Mouse (Mus musculus): ENCODE data around the gene Sgms1. TPM values are rescaled to one million over a fixed set of nuclear protein-coding genes. Genes with fewer than 3 reads are reported as not detected.
"Not testable (repeated sequence)": the region's sequence is repeated elsewhere in the genome, so short reads cannot be mapped to it uniquely, and the experiment has no call there.

Sgms1 gene
- polyA plus RNA-seq, 1 experiment from 2014 or later, result 31.4 TPM

- no peaks in the 10 kb centered on the region for H3K9me3 ChIP-seq (ENCODE audit: control insufficient read depth, low read length)
Observed at GRCm38 (mm10) chr19:32366406-32366805, 23.1 kb downstream of the Sgms1 start.

GRCm38 (mm10) chr19:32365111-32365510 is 24.4 kb downstream of the Sgms1 start:
- peaks cover 20% of the 10 kb centered on the region for H3K4me1 ChIP-seq (replicated peaks; ENCODE audit: control insufficient read depth, insufficient read depth, low read length)
- no peaks in the 10 kb centered on the region for H3K9me3 ChIP-seq (ENCODE audit: control insufficient read depth, low read length)
- no peaks in the 10 kb centered on the region for H3K36me3 ChIP-seq (ENCODE audit: control insufficient read depth, insufficient read depth, low read length)
- H3K27ac ChIP-seq (ENCODE audit: low read depth, low read length), result no peak overlapping the region
- no peak overlapping the region for H3K4me3 ChIP-seq (ENCODE audit: low read depth, low read length)
- H3K9ac ChIP-seq (ENCODE audit: low read depth, low read length), result no peak overlapping the region
- no peaks in the 10 kb centered on the region for H3K27me3 ChIP-seq (replicated peaks; ENCODE audit: control insufficient read depth, insufficient read depth, low read length)
- H3K4me2 ChIP-seq, result no peak overlapping the region
- 86% methylated on average over 6 of the region's 6 CpGs for WGBS
- ATAC-seq (replicated peaks; ENCODE audit: low FRiP score) (no peak), DNase-seq (ENCODE audit: low spot score) (peak; percentile 27)

More at GRCm38 (mm10) chr19:32366406-32366805, 23.1 kb downstream of the Sgms1 start:
- Histone ChIP-seq H3K4me3 (ENCODE audit: low read depth, low read length) (no peak overlapping the region), H3K27me3 (replicated peaks; ENCODE audit: control insufficient read depth, insufficient read depth, low read length) (no peaks in the 10 kb centered on the region), H3K4me1 (replicated peaks; ENCODE audit: control insufficient read depth, insufficient read depth, low read length) (peaks cover 10% of the 10 kb centered on the region), H3K9ac (ENCODE audit: low read depth, low read length) (no peak overlapping the region), H3K27ac (ENCODE audit: low read depth, low read length) (no peak overlapping the region), H3K36me3 (ENCODE audit: control insufficient read depth, insufficient read depth, low read length) (no peaks in the 10 kb centered on the region), H3K4me2 (no peak overlapping the region)
- DNase-seq (ENCODE audit: low spot score), result peak; percentile 21
- no peak for ATAC-seq (replicated peaks; ENCODE audit: low FRiP score)
- WGBS, result 84% methylated on average over 9 of the region's 9 CpGs

- DNase-seq (ENCODE audit: low spot score) (peak; percentile 21), ATAC-seq (replicated peaks; ENCODE audit: low FRiP score) (no peak)
- H3K4me1 ChIP-seq (replicated peaks; ENCODE audit: control insufficient read depth, insufficient read depth, low read length), result peaks cover 20% of the 10 kb centered on the region
- H3K4me2 ChIP-seq, result no peak overlapping the region
- no peak overlapping the region for H3K4me3 ChIP-seq (ENCODE audit: low read depth, low read length)
- no peaks in the 10 kb centered on the region for H3K27me3 ChIP-seq (replicated peaks; ENCODE audit: control insufficient read depth, insufficient read depth, low read length)
- no peak overlapping the region for H3K9ac ChIP-seq (ENCODE audit: low read depth, low read length)
- H3K36me3 ChIP-seq (ENCODE audit: control insufficient read depth, insufficient read depth, low read length), result no peaks in the 10 kb centered on the region
- H3K9me3 ChIP-seq (ENCODE audit: control insufficient read depth, low read length), result no peaks in the 10 kb centered on the region
- no peak overlapping the region for H3K27ac ChIP-seq (ENCODE audit: low read depth, low read length)
- 81% methylated on average over 4 of the region's 4 CpGs for WGBS
Observed at GRCm38 (mm10) chr19:32363587-32363986, 25.9 kb downstream of the Sgms1 start.

GRCm38 (mm10) chr19:32362520-32362919 is 27.0 kb downstream of the Sgms1 start:
- peak; percentile 32 for DNase-seq (ENCODE audit: low spot score)
- Histone ChIP-seq H3K4me2 (no peak overlapping the region), H3K9me3 (ENCODE audit: control insufficient read depth, low read length) (no peaks in the 10 kb centered on the region), H3K9ac (ENCODE audit: low read depth, low read length) (no peak overlapping the region), H3K27ac (ENCODE audit: low read depth, low read length) (no peak overlapping the region), H3K4me3 (ENCODE audit: low read depth, low read length) (no peak overlapping the region), H3K4me1 (replicated peaks; ENCODE audit: control insufficient read depth, insufficient read depth, low read length) (peaks cover 20% of the 10 kb centered on the region), H3K36me3 (ENCODE audit: control insufficient read depth, insufficient read depth, low read length) (no peaks in the 10 kb centered on the region), H3K27me3 (replicated peaks; ENCODE audit: control insufficient read depth, insufficient read depth, low read length) (no peaks in the 10 kb centered on the region)
- no peak for ATAC-seq (replicated peaks; ENCODE audit: low FRiP score)
- 38% methylated on average over 3 of the region's 3 CpGs for WGBS

GRCm38 (mm10) chr19:32360989-32361698 is 28.4 kb downstream of the Sgms1 start:
- Histone ChIP-seq H3K9me3 (ENCODE audit: control insufficient read depth, low read length) (no peaks in the 10 kb centered on the region), H3K36me3 (ENCODE audit: control insufficient read depth, insufficient read depth, low read length) (no peaks in the 10 kb centered on the region), H3K4me2 (no peak overlapping the region), H3K4me3 (ENCODE audit: low read depth, low read length) (no peak overlapping the region), H3K4me1 (replicated peaks; ENCODE audit: control insufficient read depth, insufficient read depth, low read length) (peaks cover 20% of the 10 kb centered on the region), H3K27me3 (replicated peaks; ENCODE audit: control insufficient read depth, insufficient read depth, low read length) (no peaks in the 10 kb centered on the region), H3K9ac (ENCODE audit: low read depth, low read length) (no peak overlapping the region), H3K27ac (ENCODE audit: low read depth, low read length) (no peak overlapping the region)
- 59% methylated on average over 1 of the region's 1 CpGs for WGBS
- ATAC-seq (replicated peaks; ENCODE audit: low FRiP score), result no peak
- peak; percentile 23 for DNase-seq (ENCODE audit: low spot score)

- Histone ChIP-seq H3K4me3 (ENCODE audit: low read depth, low read length) (no peak overlapping the region), H3K9ac (ENCODE audit: low read depth, low read length) (no peak overlapping the region), H3K27ac (ENCODE audit: low read depth, low read length) (no peak overlapping the region), H3K4me2 (no peak overlapping the region), H3K27me3 (replicated peaks; ENCODE audit: control insufficient read depth, insufficient read depth, low read length) (no peaks in the 10 kb centered on the region), H3K36me3 (ENCODE audit: control insufficient read depth, insufficient read depth, low read length) (no peaks in the 10 kb centered on the region), H3K9me3 (ENCODE audit: control insufficient read depth, low read length) (no peaks in the 10 kb centered on the region), H3K4me1 (replicated peaks; ENCODE audit: control insufficient read depth, insufficient read depth, low read length) (peaks cover 20% of the 10 kb centered on the region)
- DNase-seq (ENCODE audit: low spot score) (peak; percentile 28), ATAC-seq (replicated peaks; ENCODE audit: low FRiP score) (no peak)
- WGBS, result 42% methylated on average over 3 of the region's 3 CpGs
Observed at GRCm38 (mm10) chr19:32360546-32360945, 29.0 kb downstream of the Sgms1 start.

- 74% methylated on average over 12 of the region's 12 CpGs for WGBS
- Histone ChIP-seq H3K4me1 (replicated peaks; ENCODE audit: control insufficient read depth, insufficient read depth, low read length) (peaks cover 20% of the 10 kb centered on the region), H3K9ac (ENCODE audit: low read depth, low read length) (no peak overlapping the region), H3K27ac (ENCODE audit: low read depth, low read length) (no peak overlapping the region), H3K27me3 (replicated peaks; ENCODE audit: control insufficient read depth, insufficient read depth, low read length) (no peaks in the 10 kb centered on the region), H3K4me3 (ENCODE audit: low read depth, low read length) (no peak overlapping the region), H3K9me3 (ENCODE audit: control insufficient read depth, low read length) (no peaks in the 10 kb centered on the region), H3K36me3 (ENCODE audit: control insufficient read depth, insufficient read depth, low read length) (no peaks in the 10 kb centered on the region), H3K4me2 (no peak overlapping the region)
- ATAC-seq (replicated peaks; ENCODE audit: low FRiP score), result peak; percentile 57; the same call in 1 of the 2 replicates
- peak; percentile 27 for DNase-seq (ENCODE audit: low spot score)
Observed at GRCm38 (mm10) chr19:32358699-32359517, 30.6 kb downstream of the Sgms1 start.

- H3K9me3 ChIP-seq (ENCODE audit: control insufficient read depth, low read length); ATAC-seq (replicated peaks; ENCODE audit: low FRiP score); H3K9ac ChIP-seq (ENCODE audit: low read depth, low read length); H3K36me3 ChIP-seq (ENCODE audit: control insufficient read depth, insufficient read depth, low read length); H3K4me2 ChIP-seq; H3K27ac ChIP-seq (ENCODE audit: low read depth, low read length); H3K4me3 ChIP-seq (ENCODE audit: low read depth, low read length); DNase-seq (ENCODE audit: low spot score); H3K27me3 ChIP-seq (replicated peaks; ENCODE audit: control insufficient read depth, insufficient read depth, low read length): not testable (repeated sequence)
- H3K4me1 ChIP-seq (replicated peaks; ENCODE audit: control insufficient read depth, insufficient read depth, low read length), result peaks cover 20% of the 10 kb centered on the region
- 90% methylated on average over 7 of the region's 7 CpGs for WGBS
Observed at GRCm38 (mm10) chr19:32358011-32358410, 31.5 kb downstream of the Sgms1 start.

Data from liver, embryonic 11.5 days (tissue).